ENCODE assay signal across 8 mouse cellular contexts in genomic region chr7:25278341-25279075, GRCm38 (mm10). TPM values are rescaled to one million over a fixed set of nuclear protein-coding genes. Genes with fewer than 3 reads are reported as not detected.
DNase-seq lines count a peak whose midpoint lies in the region; ATAC-seq and TF ChIP-seq lines count a peak whose summit lies in the region.

No protein-coding gene starts in this region.

- peaks cover 27% of the 10 kb centered on the region for H3K4me1 ChIP-seq in hindbrain, postnatal 0 days (ENCODE audit: insufficient read depth, low read length)

- H3K9ac ChIP-seq in hindbrain, postnatal 0 days (replicated peaks; ENCODE audit: low read length) = peak overlapping the region; percentile 75

- DNase-seq in R1 (ENCODE audit: low read depth, low spot score) = peak; percentile 84
- peak; percentile 87 to 88 for DNase-seq in cerebellum, postnatal 14 days
- DNase-seq in frontal cortex, postnatal 36 days (ENCODE audit: low spot score in 2 of 2) = peak; percentile 80 to 88
- peak; percentile 93 for DNase-seq in hindbrain, postnatal 0 days (ENCODE audit: low spot score)
- DNase-seq in left cerebral cortex, adult 2 months (ENCODE audit: extremely low spot score in 1 of 2, low spot score in 2 of 2) = peak; percentile 79 to 84
- DNase-seq in lung, postnatal 4 days = peak; percentile 86 to 93
- peak; percentile 92 for DNase-seq in retina, postnatal 1 day
- peak; percentile 88 to 95 for DNase-seq in thymus, postnatal 36 days

- H3K4me3 ChIP-seq in hindbrain, postnatal 0 days (ENCODE audit: low read length) = peak overlapping the region; percentile 54
- peak overlapping the region; percentile 63 for H3K4me3 ChIP-seq in left cerebral cortex, adult 2 months

- TF ChIP-seq CTCF in hindbrain, postnatal 0 days (IDR thresholded peaks at IDR 0.05; ENCODE audit: low read depth) = peak; percentile 70; the same call in 1 of the 2 replicates
- TF ChIP-seq CTCF in left cerebral cortex, adult 2 months (IDR thresholded peaks at IDR 0.05) = peak; percentile 66

- no peaks in the 10 kb centered on the region for H3K9me3 ChIP-seq in hindbrain, postnatal 0 days (ENCODE audit: low read length)

- H3K27ac ChIP-seq in hindbrain, postnatal 0 days = peak overlapping the region; percentile 99
- H3K27ac ChIP-seq in left cerebral cortex, adult 2 months = peak overlapping the region; percentile 98

- no peaks in the 10 kb centered on the region for H3K36me3 ChIP-seq in hindbrain, postnatal 0 days (ENCODE audit: insufficient read depth, low read length)

- ATAC-seq in hindbrain, postnatal 0 days = peak; percentile 74

- intact Hi-C loops in left cerebral cortex, adult 2 months (cut with DNase I) = loop anchor here (1.0 kb wide), 2 partner anchors 30 to 37 kb away; no protein-coding TSS in a partner anchor

- no peaks in the 10 kb centered on the region for H3K27me3 ChIP-seq in hindbrain, postnatal 0 days (ENCODE audit: insufficient read depth, low read length)

- under 1% methylated on average over 51 of the region's 60 CpGs for WGBS in hindbrain, postnatal 0 days

- peak overlapping the region; percentile 92 for H3K4me2 ChIP-seq in hindbrain, postnatal 0 days (ENCODE audit: low read depth, low read length)

RNA-seq across cellular contexts. Expression of gene Cic, which starts 11.0 kb away (rescaled TPM):
- 153 and 155 TPM in 2 replicates for total RNA-seq in hindbrain, postnatal 0 days (2014; rRNA removed)
- 28.2 and 30.6 TPM in 2 replicates for polyA plus RNA-seq in hindbrain, postnatal 0 days (2015; fragmentation: Nextera tagmentation; extraction: Ambion mirVana)
- 100 to 1,000 TPM; 215 to 228 TPM for total RNA-seq in left cerebral cortex, adult 2 months (2021)

RNA-seq across cellular contexts. Expression of gene Pafah1b3, which starts 19.3 kb away (rescaled TPM):
- 534 and 592 TPM in 2 replicates for total RNA-seq in hindbrain, postnatal 0 days (2014; rRNA removed)
- 469 and 484 TPM in 2 replicates for polyA plus RNA-seq in hindbrain, postnatal 0 days (2015; fragmentation: Nextera tagmentation; extraction: Ambion mirVana)
- total RNA-seq in left cerebral cortex, adult 2 months (2021) = 10 to 100 TPM; 27.9 to 34.2 TPM

RNA-seq across cellular contexts. Expression of gene Prr19, which starts 22.7 kb away (rescaled TPM):
- 0.93 and 1.4 TPM in 2 replicates for total RNA-seq in hindbrain, postnatal 0 days (2014; rRNA removed)
- polyA plus RNA-seq in hindbrain, postnatal 0 days (2015; fragmentation: Nextera tagmentation; extraction: Ambion mirVana) = 3.1 and 3.6 TPM in 2 replicates
- total RNA-seq in left cerebral cortex, adult 2 months (2021) = under 1 TPM in 1 of 2 experiments, not detected in 1; 0.27 TPM

RNA-seq across cellular contexts. Expression of gene Tmem145, which starts 27.4 kb away (rescaled TPM):
- total RNA-seq in hindbrain, postnatal 0 days (2014; rRNA removed) = 56.6 and 88.3 TPM in 2 replicates
- 104 and 106 TPM in 2 replicates for polyA plus RNA-seq in hindbrain, postnatal 0 days (2015; fragmentation: Nextera tagmentation; extraction: Ambion mirVana)
- 10 to 100 TPM; 51.8 to 59.3 TPM for total RNA-seq in left cerebral cortex, adult 2 months (2021)

RNA-seq across cellular contexts. Expression of gene Erf, which starts 27.9 kb away (rescaled TPM):
- total RNA-seq in hindbrain, postnatal 0 days (2014; rRNA removed) = 19.0 and 20.8 TPM in 2 replicates
- 3.0 and 3.7 TPM in 2 replicates for polyA plus RNA-seq in hindbrain, postnatal 0 days (2015; fragmentation: Nextera tagmentation; extraction: Ambion mirVana)
- 10 to 100 TPM; 61.5 to 68.2 TPM for total RNA-seq in left cerebral cortex, adult 2 months (2021)

Comparison
In these comparisons a context has a peak if more than half of its experiments do, and no peak if none do; other contexts are left out.
1. Peak in every context shown above with its lines: DNase-seq, ATAC-seq, H3K4me3 ChIP-seq and H3K27ac ChIP-seq.
2. RNA of gene Pafah1b3, which starts 19.3 kb away (total RNA-seq): 534 to 592 TPM in hindbrain, postnatal 0 days; 27.9 to 34.2 TPM in left cerebral cortex, adult 2 months; every median in the first group is over 10 times any median in the second.